Mouse (Mus musculus) lung, embryonic 16.5 days (tissue): ENCODE data around the gene Mup4. TPM values are rescaled to one million over a fixed set of nuclear protein-coding genes. Genes with fewer than 3 reads are reported as not detected.

Experiments
- ATAC-seq: fragments of 200-750 bp; cut with Nextera tagmentation; 2 replicates; pipeline ENCODE4 v1.8.0; 2017; ENCODE audit warnings: low read depth, mild to moderate bottlenecking, moderate library complexity
- H3K27ac ChIP-seq: fragments of 300-500 bp; sonication (generic); 2 replicates; pipeline ENCODE4 v1.5.1; 2014; ENCODE audit warnings: mild to moderate bottlenecking, control low read depth, low read length
- H3K27me3 ChIP-seq: fragments of 300-500 bp; sonication (generic); 2 replicates; pipeline ENCODE4 v1.6.1; 2014; ENCODE audit warnings: low read depth, low read length, mixed read lengths; ENCODE audit not compliant: control insufficient read depth, insufficient read depth
- H3K36me3 ChIP-seq: fragments of 300-500 bp; sonication (generic); 2 replicates; pipeline ENCODE4 v1.6.1; 2014; ENCODE audit warnings: low read length; ENCODE audit not compliant: control insufficient read depth, insufficient read depth
- H3K4me1 ChIP-seq: fragments of 300-500 bp; sonication (generic); replicated peaks from 2 replicates; pipeline ENCODE4 v1.6.1; 2014; ENCODE audit warnings: low read length, mixed read lengths; ENCODE audit not compliant: control insufficient read depth, insufficient read depth
- H3K4me2 ChIP-seq: fragments of 300-500 bp; sonication (generic); 2 replicates; pipeline ENCODE4 v1.6.1; 2014; ENCODE audit warnings: low read depth, low read length, control low read depth
- H3K4me3 ChIP-seq: fragments of 300-500 bp; sonication (generic); 2 replicates; pipeline ENCODE4 v1.5.1; 2014; ENCODE audit warnings: mild to moderate bottlenecking, low read length, control low read depth
- H3K9ac ChIP-seq: fragments of 300-500 bp; sonication (generic); 2 replicates; pipeline ENCODE4 v1.6.1; 2014; ENCODE audit warnings: low read length, control low read depth
- H3K9me3 ChIP-seq: fragments of 300-500 bp; sonication (generic); 2 replicates; pipeline ENCODE4 v1.6.1; 2016; ENCODE audit warnings: low read length; ENCODE audit not compliant: control insufficient read depth
- WGBS: fragments of 180-500 bp; shearing (Covaris S2); extraction: QIAGEN DNeasy Blood & Tissue Kit; methylation state at CpG from one replicate; pipeline ENCODE4 v1.1.7; 2014; 5-methylcytosine and 5-hydroxymethylcytosine counted together
- polyA plus RNA-seq: library from polyadenylated mRNA; unstranded; fragments of >200 nt; fragmentation: Nextera tagmentation; extraction: Ambion mirVana; gene quantifications from 2 replicates; pipeline ENCODE4 v1.2.1, GENCODE M21; 2015

Mup4 gene
- polyA plus RNA-seq, 1 experiment from 2014 or later = not detected

GRCm38 (mm10) chr4:59914608-59915403, 45.7 kb downstream of the Mup4 start, which contains the start of gene Slc46a2:
TSS of gene Slc46a2 (minus strand) at chr4:59915056.
- Histone ChIP-seq H3K4me1 (no peaks in the 10 kb centered on the region), H3K9me3 (no peaks in the 10 kb centered on the region), H3K4me2 (peak within 1 kb of the TSS; percentile 33), H3K27ac (no peak within 1 kb of the TSS), H3K9ac (no peak within 1 kb of the TSS), H3K27me3 (no peaks in the 10 kb centered on the region), H3K4me3 (peak within 1 kb of the TSS; percentile 17; the same call in 1 of the 2 replicates), H3K36me3 (no peaks in the 10 kb centered on the region)
- ATAC-seq = peak; percentile 70
- WGBS = 14% methylated on average over 22 of the region's 22 CpGs

GRCm38 (mm10) chr4:59908785-59909184, 51.7 kb downstream of the Mup4 start:
- Histone ChIP-seq H3K4me2 (no peak overlapping the region), H3K27me3 (no peaks in the 10 kb centered on the region), H3K4me3 (no peak overlapping the region), H3K4me1 (no peaks in the 10 kb centered on the region), H3K36me3 (no peaks in the 10 kb centered on the region), H3K9ac (no peak overlapping the region), H3K27ac (no peak overlapping the region), H3K9me3 (no peaks in the 10 kb centered on the region)
- no peak for ATAC-seq
- 88% methylated on average over 2 of the region's 2 CpGs for WGBS

GRCm38 (mm10) chr4:59907657-59908230, 52.8 kb downstream of the Mup4 start:
- Histone ChIP-seq H3K27ac (no peak overlapping the region), H3K4me3 (no peak overlapping the region), H3K9ac (no peak overlapping the region), H3K4me1 (no peaks in the 10 kb centered on the region), H3K4me2 (no peak overlapping the region), H3K9me3 (no peaks in the 10 kb centered on the region), H3K36me3 (no peaks in the 10 kb centered on the region), H3K27me3 (no peaks in the 10 kb centered on the region)
- ATAC-seq = no peak
- 49% methylated on average over 10 of the region's 10 CpGs for WGBS

- Histone ChIP-seq H3K4me3 (no peak overlapping the region), H3K27me3 (no peaks in the 10 kb centered on the region), H3K9ac (no peak overlapping the region), H3K9me3 (no peaks in the 10 kb centered on the region), H3K27ac (no peak overlapping the region), H3K4me1 (no peaks in the 10 kb centered on the region), H3K4me2 (no peak overlapping the region), H3K36me3 (no peaks in the 10 kb centered on the region)
- ATAC-seq = no peak
- WGBS = 65% methylated on average over 6 of the region's 6 CpGs
Observed at GRCm38 (mm10) chr4:59907092-59907491, 53.4 kb downstream of the Mup4 start.

Other genes with a start within 250 kb of the Mup4 start
- 46.9 and 47.7 TPM in 2 replicates for gene Inip, start 159.1 kb downstream of the Mup4 start, polyA plus RNA-seq
- 6.9 and 7.7 TPM in 2 replicates for gene Snx30, start 154.9 kb downstream of the Mup4 start, polyA plus RNA-seq
- 1.1 and 2.5 TPM in 2 replicates for gene Slc46a2, start 45.7 kb downstream of the Mup4 start, polyA plus RNA-seq
- gene Mup6, start 3.6 kb upstream of the Mup4 start, polyA plus RNA-seq = not detected in 2 replicates
- not detected in 2 replicates for gene Mup7, start 109.8 kb upstream of the Mup4 start, polyA plus RNA-seq
- not detected in 2 replicates for gene Mup2, start 193.6 kb upstream of the Mup4 start, polyA plus RNA-seq